Mouse (Mus musculus) stomach, postnatal 0 days (tissue): Measurements from ENCODE around the gene Gse1. TPM values are rescaled to one million over a fixed set of nuclear protein-coding genes. Genes with fewer than 3 reads are reported as not detected.

Experiments used
- ATAC-seq: fragments of 200-750 bp; cut with Nextera tagmentation; 2 replicates; pipeline ENCODE4 v1.8.0; 2017; ENCODE audit not compliant: low FRiP score, low TSS enrichment
- DNase-seq: peaks from one replicate; pipeline ENCODE4 v3.0.0-alpha.2; 2016; ENCODE audit warnings: low spot score
- H3K27ac ChIP-seq: fragments of 300-500 bp; sonication (generic); replicated peaks from 2 replicates; pipeline ENCODE4 v1.5.1; 2014; ENCODE audit warnings: mild to moderate bottlenecking, control low read depth
- H3K27me3 ChIP-seq: fragments of 300-500 bp; sonication (generic); 2 replicates; pipeline ENCODE4 v1.6.1; 2014; ENCODE audit warnings: low read length; ENCODE audit not compliant: control insufficient read depth, insufficient read depth
- H3K36me3 ChIP-seq: fragments of 300-500 bp; sonication (generic); 2 replicates; pipeline ENCODE4 v1.6.1; 2014; ENCODE audit warnings: low read length, mixed read lengths; ENCODE audit not compliant: control insufficient read depth, insufficient read depth
- H3K4me1 ChIP-seq: fragments of 300-500 bp; sonication (generic); replicated peaks from 2 replicates; pipeline ENCODE4 v1.6.1; 2014; ENCODE audit warnings: antibody characterized with exemption; ENCODE audit not compliant: control insufficient read depth, insufficient read depth
- H3K4me2 ChIP-seq: fragments of 300-500 bp; sonication (generic); replicated peaks from 2 replicates; pipeline ENCODE4 v1.6.1; 2014; ENCODE audit warnings: low read depth, mild to moderate bottlenecking, control low read depth, moderate library complexity
- H3K4me3 ChIP-seq: fragments of 300-500 bp; sonication (generic); 2 replicates; pipeline ENCODE4 v1.5.1; 2014; ENCODE audit warnings: low read depth, low read length, control low read depth
- H3K9ac ChIP-seq: fragments of 300-500 bp; sonication (generic); 2 replicates; pipeline ENCODE4 v1.6.1; 2014; ENCODE audit warnings: mild to moderate bottlenecking, low read length, control low read depth, mixed read lengths
- H3K9me3 ChIP-seq: fragments of 300-500 bp; sonication (generic); 2 replicates; pipeline ENCODE4 v1.6.1; 2016; ENCODE audit warnings: low read length; ENCODE audit not compliant: control insufficient read depth
- CTCF ChIP-seq: IDR thresholded peaks from 2 replicates; pipeline ENCODE4 v1.5.1; 2016; ENCODE audit warnings: antibody characterized with exemption, low read depth, mild to moderate bottlenecking, moderate library complexity
- EP300 ChIP-seq: optimal IDR thresholded peaks from 2 replicates; pipeline ENCODE3; 2016; ENCODE audit warnings: antibody characterized with exemption
- WGBS: fragments of 180-500 bp; shearing (Covaris S2); extraction: QIAGEN DNeasy Blood & Tissue Kit; methylation state at CpG from one replicate; pipeline ENCODE4 v1.1.7; 2014; 5-methylcytosine and 5-hydroxymethylcytosine counted together
- polyA plus RNA-seq: library from polyadenylated mRNA; unstranded; fragments of >200 nt; fragmentation: Nextera tagmentation; extraction: Ambion mirVana; gene quantifications from 2 replicates; pipeline ENCODE4 v1.2.1, GENCODE M21; 2015

The Gse1 gene
- polyA plus RNA-seq, 1 experiment from 2014 or later: 6.4 TPM

DNA sequence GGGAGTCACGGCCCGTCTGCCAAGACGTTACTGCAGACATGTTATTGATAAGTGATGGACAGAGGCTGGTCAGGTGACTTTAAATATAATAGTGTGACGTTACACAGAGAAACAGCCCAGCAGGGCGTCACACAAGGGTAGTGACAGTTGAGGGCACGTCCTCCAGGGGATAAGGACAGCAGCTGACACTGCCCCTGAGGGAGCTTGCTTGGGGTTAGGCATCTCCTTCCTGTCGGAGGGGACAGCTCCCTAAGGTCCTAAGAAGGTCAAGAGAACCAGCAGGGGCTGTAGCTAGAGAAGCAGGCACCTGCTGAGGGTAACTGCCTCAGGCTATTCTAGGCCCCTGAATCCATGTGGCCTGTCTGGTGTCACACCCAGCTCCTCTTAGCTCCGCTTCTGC is 343.3 kb downstream of the Gse1 start:
- 88% methylated on average over 8 of the region's 8 CpGs for WGBS

DNA sequence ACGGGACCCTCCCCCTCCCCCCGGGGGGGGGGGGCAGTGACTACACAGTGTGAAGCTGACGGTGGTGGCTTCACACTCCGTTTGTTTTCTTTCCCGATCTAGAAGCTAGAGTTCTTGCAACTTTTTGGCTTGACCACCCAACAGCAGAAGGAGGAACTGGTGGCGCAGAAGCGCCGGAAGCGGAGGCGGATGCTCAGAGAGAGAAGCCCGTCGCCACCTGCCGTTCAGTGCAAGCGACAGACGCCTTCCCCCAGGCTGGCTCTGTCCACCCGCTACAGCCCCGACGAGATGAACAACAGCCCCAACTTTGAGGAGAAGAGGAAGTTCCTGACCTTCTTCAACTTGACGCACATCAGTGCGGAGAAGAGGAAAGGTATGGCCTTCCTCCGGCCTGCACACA is 344.3 kb downstream of the Gse1 start:
- no peak for TF ChIP-seq EP300
- TF ChIP-seq CTCF: no peak
- Histone ChIP-seq H3K27me3 (no peaks in the 10 kb centered on the region), H3K9me3 (no peaks in the 10 kb centered on the region), H3K36me3 (peaks cover 60% of the 10 kb centered on the region), H3K27ac (no peak overlapping the region), H3K9ac (no peak overlapping the region), H3K4me1 (no peaks in the 10 kb centered on the region), H3K4me2 (no peak overlapping the region), H3K4me3 (no peak overlapping the region)
- WGBS: 83% methylated on average over 21 of the region's 21 CpGs
- no peak for ATAC-seq
- DNase-seq: no peak

More for the DNA sequence above, 343.3 kb downstream of the Gse1 start:
- H3K4me1 ChIP-seq: no peaks in the 10 kb centered on the region
- no peak overlapping the region for H3K4me3 ChIP-seq
- ATAC-seq: no peak
- peaks cover 60% of the 10 kb centered on the region for H3K36me3 ChIP-seq
- TF ChIP-seq EP300: no peak
- TF ChIP-seq CTCF: no peak
- no peaks in the 10 kb centered on the region for H3K9me3 ChIP-seq
- no peak overlapping the region for H3K27ac ChIP-seq
- H3K4me2 ChIP-seq: no peak overlapping the region
- no peak overlapping the region for H3K9ac ChIP-seq
- no peaks in the 10 kb centered on the region for H3K27me3 ChIP-seq
- no peak for DNase-seq

DNA sequence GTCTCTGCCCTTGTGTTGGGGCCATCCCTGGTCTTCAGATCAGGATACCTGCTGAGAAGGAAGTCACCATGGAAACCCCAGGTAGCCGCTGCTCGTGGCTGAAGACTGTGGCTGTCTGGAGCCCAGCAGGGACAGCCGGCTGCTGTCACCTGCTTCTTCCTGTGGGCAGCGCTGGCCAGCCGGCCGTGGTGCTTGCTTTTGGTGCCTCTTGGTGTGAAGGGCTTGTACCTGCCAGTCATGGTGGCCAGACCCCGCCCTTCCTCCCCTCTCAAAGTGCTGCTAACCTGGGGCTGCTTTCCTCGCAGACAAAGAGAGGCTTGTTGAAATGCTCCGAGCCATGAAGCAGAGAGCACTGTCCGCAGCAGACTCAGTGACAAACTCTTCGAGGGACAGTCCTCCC is 345.6 kb downstream of the Gse1 start:
- WGBS: 82% methylated on average over 11 of the region's 11 CpGs
- no peaks in the 10 kb centered on the region for H3K4me1 ChIP-seq
- no peak for TF ChIP-seq CTCF
- H3K9ac ChIP-seq: no peak overlapping the region
- ATAC-seq (no peak), DNase-seq (no peak)
- no peak overlapping the region for H3K4me3 ChIP-seq
- H3K36me3 ChIP-seq: peaks cover 62% of the 10 kb centered on the region
- H3K27me3 ChIP-seq: no peaks in the 10 kb centered on the region
- H3K27ac ChIP-seq: no peak overlapping the region
- no peak overlapping the region for H3K4me2 ChIP-seq
- H3K9me3 ChIP-seq: no peaks in the 10 kb centered on the region

DNA sequence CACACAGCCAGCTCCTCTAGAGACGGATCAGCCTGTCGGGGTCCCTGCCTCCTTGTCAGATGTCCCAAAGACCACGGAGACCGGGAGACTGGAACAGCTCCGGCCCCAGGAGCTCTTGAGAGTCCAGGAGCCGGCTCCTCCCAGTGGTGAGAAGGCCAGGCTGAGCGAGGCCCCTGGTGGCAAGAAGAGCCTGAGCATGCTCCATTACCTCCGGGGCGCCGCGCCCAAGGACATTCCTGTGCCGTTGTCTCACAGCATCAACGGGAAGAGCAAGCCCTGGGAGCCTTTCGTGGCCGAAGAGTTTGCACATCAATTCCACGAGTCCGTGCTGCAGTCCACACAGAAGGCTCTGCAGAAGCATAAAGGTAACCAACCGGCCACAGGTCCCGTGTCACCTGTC is 346.7 kb downstream of the Gse1 start:
- Histone ChIP-seq H3K36me3 (peaks cover 65% of the 10 kb centered on the region), H3K4me2 (no peak overlapping the region), H3K4me1 (no peaks in the 10 kb centered on the region), H3K27me3 (no peaks in the 10 kb centered on the region), H3K9me3 (no peaks in the 10 kb centered on the region), H3K9ac (no peak overlapping the region), H3K27ac (no peak overlapping the region), H3K4me3 (no peak overlapping the region)
- DNase-seq (no peak), ATAC-seq (no peak)
- TF ChIP-seq EP300 (no peak), CTCF (peak; percentile 19; the same call in 1 of the 2 replicates)
- 70% methylated on average over 19 of the region's 19 CpGs for WGBS

DNA sequence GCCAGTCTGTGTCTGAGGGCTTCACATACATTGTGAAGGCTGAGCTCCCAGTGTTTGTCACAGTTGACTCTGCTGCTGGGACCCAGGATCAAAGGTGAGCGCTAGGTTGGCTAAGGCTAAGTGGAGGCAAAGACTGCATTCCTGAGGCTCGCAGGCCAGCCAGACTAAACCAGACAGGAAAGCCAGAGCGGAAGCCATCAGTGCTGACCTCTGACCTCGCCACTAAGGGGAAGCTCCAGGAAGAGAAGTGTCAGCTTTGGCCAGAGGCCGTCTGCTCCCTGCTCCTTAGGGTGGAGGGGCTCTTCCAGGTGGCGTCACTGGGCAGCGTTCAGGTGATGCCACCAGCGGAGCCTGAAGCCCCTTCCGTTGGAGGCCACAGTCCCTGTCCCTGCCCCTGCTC is 347.5 kb downstream of the Gse1 start:
- Histone ChIP-seq H3K36me3 (peaks cover 65% of the 10 kb centered on the region), H3K27me3 (no peaks in the 10 kb centered on the region), H3K9me3 (no peaks in the 10 kb centered on the region), H3K4me2 (no peak overlapping the region), H3K4me3 (no peak overlapping the region), H3K27ac (no peak overlapping the region), H3K9ac (no peak overlapping the region), H3K4me1 (no peaks in the 10 kb centered on the region)
- no peak for ATAC-seq
- 72% methylated on average over 8 of the region's 9 CpGs for WGBS
- no peak for TF ChIP-seq CTCF
- TF ChIP-seq EP300: no peak
- DNase-seq: no peak

DNA sequence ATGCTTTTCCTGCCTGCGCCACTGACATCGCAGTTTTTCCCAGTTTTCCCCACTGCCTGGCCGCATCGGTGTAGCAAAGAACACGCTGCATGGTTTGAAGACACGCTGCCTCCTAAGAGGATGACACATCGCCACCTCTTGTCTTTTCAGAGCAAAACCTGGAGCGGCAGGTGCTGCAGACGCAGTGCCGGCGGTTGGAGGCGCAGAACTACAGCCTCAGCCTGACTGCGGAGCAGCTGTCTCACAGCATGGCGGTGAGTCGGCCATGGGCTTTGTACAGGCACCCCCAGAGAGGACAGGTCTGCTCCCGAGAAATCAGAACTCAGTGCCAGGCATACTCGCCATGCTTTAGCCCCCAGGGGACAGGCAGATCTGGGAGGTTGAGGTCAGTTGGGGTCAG is 349.6 kb downstream of the Gse1 start:
- no peak for ATAC-seq

More for the DNA sequence above, 349.6 kb downstream of the Gse1 start:
- Histone ChIP-seq H3K27me3 (no peaks in the 10 kb centered on the region), H3K27ac (no peak overlapping the region), H3K4me3 (no peak overlapping the region), H3K9me3 (no peaks in the 10 kb centered on the region), H3K4me2 (no peak overlapping the region), H3K4me1 (no peaks in the 10 kb centered on the region), H3K36me3 (peaks cover 56% of the 10 kb centered on the region), H3K9ac (no peak overlapping the region)
- no peak for DNase-seq
- 94% methylated on average over 17 of the region's 17 CpGs for WGBS
- TF ChIP-seq EP300: no peak
- no peak for TF ChIP-seq CTCF
